Mouse (Mus musculus) midbrain, embryonic 10.5 days (tissue): Measurements from ENCODE around the gene Prkar1a. TPM values are rescaled to one million over a fixed set of nuclear protein-coding genes. Genes with fewer than 3 reads are reported as not detected.
"Not testable (repeated sequence)": the region's sequence is repeated elsewhere in the genome, so short reads cannot be mapped to it uniquely, and the experiment has no call there.

Source experiments
- DNase-seq: peaks from one replicate; pipeline ENCODE4 v3.0.0-alpha.2; 2017; ENCODE audit warnings: low spot score
- H3K27ac ChIP-seq: fragments of 300-500 bp; sonication (generic); replicated peaks from 2 replicates; pipeline ENCODE4 v1.5.1; 2016; ENCODE audit warnings: mild to moderate bottlenecking
- H3K27me3 ChIP-seq: fragments of 300-500 bp; sonication (generic); 2 replicates; pipeline ENCODE4 v1.6.1; 2016; ENCODE audit warnings: low read depth, mild to moderate bottlenecking; ENCODE audit not compliant: poor library complexity, severe bottlenecking
- H3K36me3 ChIP-seq: fragments of 300-500 bp; sonication (generic); 2 replicates; pipeline ENCODE4 v1.6.1; 2016; ENCODE audit warnings: mild to moderate bottlenecking, moderate library complexity
- H3K4me1 ChIP-seq: fragments of 300-500 bp; sonication (generic); 2 replicates; pipeline ENCODE4 v1.6.1; 2016
- H3K4me3 ChIP-seq: fragments of 300-500 bp; sonication (generic); 2 replicates; pipeline ENCODE4 v1.5.1; 2016; ENCODE audit warnings: mild to moderate bottlenecking, moderate library complexity
- H3K9me3 ChIP-seq: fragments of 300-500 bp; sonication (generic); replicated peaks from 2 replicates; pipeline ENCODE4 v1.6.1; 2016; ENCODE audit warnings: mild to moderate bottlenecking
- WGBS: fragments of 180-500 bp; shearing (Covaris S2); methylation state at CpG from one replicate; pipeline ENCODE4 v1.1.7; 2016; 5-methylcytosine and 5-hydroxymethylcytosine counted together
- polyA plus RNA-seq: library from polyadenylated mRNA; unstranded; fragments of >200 nt; fragmentation: Nextera tagmentation; extraction: Ambion mirVana; gene quantifications from 2 replicates; pipeline ENCODE4 v1.2.1, GENCODE M21; 2016

The Prkar1a gene
- polyA plus RNA-seq, 1 experiment from 2014 or later, result 309 TPM

- DNase-seq, result peak; percentile 93
These were observed 1.8 kb downstream of the Prkar1a start for GRCm38 (mm10) chr11:109650788-109651565.

DNA sequence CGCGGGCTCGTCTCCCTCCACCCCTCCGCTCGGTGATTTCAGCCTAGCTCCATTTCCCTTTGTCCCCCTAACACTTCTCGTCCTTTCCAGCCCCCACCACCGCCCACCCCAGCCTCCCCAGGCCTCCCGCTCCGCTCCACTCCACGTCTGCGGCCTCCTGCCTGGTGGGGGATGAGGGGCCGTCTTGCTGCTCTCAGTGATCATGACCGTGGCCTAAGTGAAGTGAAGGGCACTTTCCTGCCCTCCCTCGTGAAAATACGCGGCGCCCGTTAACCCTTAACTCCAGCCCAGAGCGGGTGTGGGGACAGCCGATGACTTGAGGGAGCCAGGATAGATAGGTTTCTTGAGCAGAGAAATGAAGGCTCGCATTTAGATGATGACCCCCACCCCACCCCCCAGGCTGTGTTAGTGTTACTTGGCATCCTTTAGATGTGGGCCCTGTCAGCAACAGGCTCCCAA lies 2.4 kb downstream of the Prkar1a start:
- 0% methylated on average over 21 of the region's 21 CpGs for WGBS
- Histone ChIP-seq H3K4me1 (peaks cover 42% of the 10 kb centered on the region), H3K4me3 (peak overlapping the region; percentile 97), H3K27me3 (0 out of 2 replicates have a peak, but pooled peaks cover 9% of the 10 kb centered on the region), H3K36me3 (peaks cover 36% of the 10 kb centered on the region), H3K9me3 (no peaks in the 10 kb centered on the region), H3K27ac (peak overlapping the region; percentile 99)
- DNase-seq, result peak; percentile 55

More at GRCm38 (mm10) chr11:109650788-109651565, 1.8 kb downstream of the Prkar1a start:
- Histone ChIP-seq H3K4me1 (peaks cover 42% of the 10 kb centered on the region), H3K36me3 (peaks cover 29% of the 10 kb centered on the region), H3K27me3 (0 out of 2 replicates have a peak, but pooled peaks cover 9% of the 10 kb centered on the region), H3K27ac (peak overlapping the region; percentile 99), H3K4me3 (peak overlapping the region; percentile 97), H3K9me3 (no peaks in the 10 kb centered on the region)
- WGBS, result under 1% methylated on average over 76 of the region's 90 CpGs

GRCm38 (mm10) chr11:109652505-109652904 lies 3.3 kb downstream of the Prkar1a start:
- no peak for DNase-seq
- Histone ChIP-seq H3K36me3 (peaks cover 45% of the 10 kb centered on the region), H3K27ac (no peak overlapping the region; the same call in 1 of the 2 replicates), H3K4me3 (peak overlapping the region; percentile 97), H3K4me1 (peaks cover 42% of the 10 kb centered on the region), H3K27me3 (0 out of 2 replicates have a peak, but pooled peaks cover 9% of the 10 kb centered on the region), H3K9me3 (no peaks in the 10 kb centered on the region)
- WGBS, result 73% methylated on average over 6 of the region's 6 CpGs

DNA sequence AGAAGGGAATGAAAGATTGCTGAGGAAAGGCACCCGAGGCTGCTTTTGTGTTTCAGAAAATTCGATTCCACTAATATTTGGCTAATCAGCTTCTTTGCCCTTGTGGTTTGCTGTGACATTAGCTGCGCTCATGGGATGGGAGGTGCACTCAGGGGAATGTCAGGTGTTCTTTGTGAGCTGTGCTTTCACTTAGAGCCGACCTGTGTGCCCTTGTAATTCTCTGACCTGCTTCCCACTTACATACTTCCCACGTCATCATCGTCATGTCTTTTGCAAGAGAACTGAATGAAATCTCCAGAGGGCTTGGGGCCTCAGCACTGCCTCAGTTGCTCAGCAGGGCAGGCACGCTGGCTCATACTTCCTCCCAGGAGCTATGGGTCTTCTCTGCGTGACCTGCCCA lies 4.0 kb downstream of the Prkar1a start:
- Histone ChIP-seq H3K4me3 (peak overlapping the region; percentile 97; the same call in 1 of the 2 replicates), H3K9me3 (no peaks in the 10 kb centered on the region), H3K4me1 (peaks cover 42% of the 10 kb centered on the region), H3K27me3 (0 out of 2 replicates have a peak, but pooled peaks cover 9% of the 10 kb centered on the region), H3K36me3 (peaks cover 49% of the 10 kb centered on the region), H3K27ac (no peak overlapping the region; the same call in 1 of the 2 replicates)
- WGBS, result 86% methylated on average over 8 of the region's 8 CpGs
- DNase-seq, result no peak

DNA sequence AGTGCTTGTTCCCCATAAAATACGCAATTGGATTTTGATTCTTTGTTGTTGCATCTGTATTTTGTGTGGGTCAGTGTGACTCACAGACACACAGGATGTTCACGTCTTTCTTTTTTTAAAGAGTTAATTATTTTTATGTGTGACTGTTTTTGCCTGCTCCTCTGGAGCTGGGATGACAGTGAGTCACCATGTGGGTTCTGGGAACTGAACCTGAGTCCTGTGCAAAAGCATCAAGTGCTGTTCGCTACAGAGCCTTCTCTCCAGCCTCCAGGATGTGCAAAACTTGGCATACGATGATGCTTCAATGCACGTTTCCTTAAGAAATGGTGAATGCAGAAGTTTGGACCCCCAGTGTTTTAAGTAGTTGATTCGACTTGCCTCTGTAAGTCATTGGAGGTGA lies 5.4 kb downstream of the Prkar1a start:
- Histone ChIP-seq H3K27me3 (no peaks in the 10 kb centered on the region), H3K4me1 (peaks cover 31% of the 10 kb centered on the region), H3K27ac (no peak overlapping the region), H3K9me3 (no peaks in the 10 kb centered on the region), H3K4me3 (no peak overlapping the region), H3K36me3 (peaks cover 62% of the 10 kb centered on the region)
- WGBS, result 92% methylated on average over 6 of the region's 6 CpGs
- DNase-seq, result no peak

- no peak for DNase-seq
- peaks cover 23% of the 10 kb centered on the region for H3K4me1 ChIP-seq
- no peaks in the 10 kb centered on the region for H3K27me3 ChIP-seq
- 93% methylated on average over 7 of the region's 7 CpGs for WGBS
- H3K36me3 ChIP-seq, result peaks cover 78% of the 10 kb centered on the region
- no peaks in the 10 kb centered on the region for H3K9me3 ChIP-seq
- H3K4me3 ChIP-seq, result no peak overlapping the region
- no peak overlapping the region for H3K27ac ChIP-seq
These were observed 7.0 kb downstream of the Prkar1a start for GRCm38 (mm10) chr11:109656232-109656631.

- not testable (repeated sequence) for H3K4me3 ChIP-seq, H3K27ac ChIP-seq, H3K4me1 ChIP-seq, H3K27me3 ChIP-seq, DNase-seq, H3K9me3 ChIP-seq
- peaks cover 96% of the 10 kb centered on the region for H3K36me3 ChIP-seq
- WGBS, result 95% methylated on average over 8 of the region's 8 CpGs
These were observed 11.3 kb downstream of the Prkar1a start for GRCm38 (mm10) chr11:109660526-109660925.

GRCm38 (mm10) chr11:109664293-109664692 lies 15.1 kb downstream of the Prkar1a start:
- WGBS, result 93% methylated on average over 13 of the region's 13 CpGs
- H3K36me3 ChIP-seq, result peaks cover 99% of the 10 kb centered on the region
- DNase-seq, result no peak
- H3K9me3 ChIP-seq, result no peaks in the 10 kb centered on the region
- H3K4me3 ChIP-seq, result no peak overlapping the region
- no peaks in the 10 kb centered on the region for H3K27me3 ChIP-seq
- H3K27ac ChIP-seq, result no peak overlapping the region
- no peaks in the 10 kb centered on the region for H3K4me1 ChIP-seq

GRCm38 (mm10) chr11:109665424-109665823 lies 16.2 kb downstream of the Prkar1a start:
- peaks cover 99% of the 10 kb centered on the region for H3K36me3 ChIP-seq
- no peaks in the 10 kb centered on the region for H3K4me1 ChIP-seq
- no peak for DNase-seq
- no peaks in the 10 kb centered on the region for H3K9me3 ChIP-seq
- no peak overlapping the region for H3K4me3 ChIP-seq
- H3K27me3 ChIP-seq, result no peaks in the 10 kb centered on the region
- WGBS, result 86% methylated on average over 6 of the region's 6 CpGs
- H3K27ac ChIP-seq, result no peak overlapping the region

- 96% methylated on average over 13 of the region's 13 CpGs for WGBS
- H3K4me3 ChIP-seq, result no peak overlapping the region
- no peak overlapping the region for H3K27ac ChIP-seq
- no peaks in the 10 kb centered on the region for H3K27me3 ChIP-seq
- H3K4me1 ChIP-seq, result no peaks in the 10 kb centered on the region
- H3K36me3 ChIP-seq, result peaks cover 94% of the 10 kb centered on the region
- DNase-seq, result no peak
- no peaks in the 10 kb centered on the region for H3K9me3 ChIP-seq
These were observed 17.2 kb downstream of the Prkar1a start for GRCm38 (mm10) chr11:109666411-109666810.

GRCm38 (mm10) chr11:109667371-109667770 lies 18.2 kb downstream of the Prkar1a start:
- H3K36me3 ChIP-seq, result peaks cover 84% of the 10 kb centered on the region

DNA sequence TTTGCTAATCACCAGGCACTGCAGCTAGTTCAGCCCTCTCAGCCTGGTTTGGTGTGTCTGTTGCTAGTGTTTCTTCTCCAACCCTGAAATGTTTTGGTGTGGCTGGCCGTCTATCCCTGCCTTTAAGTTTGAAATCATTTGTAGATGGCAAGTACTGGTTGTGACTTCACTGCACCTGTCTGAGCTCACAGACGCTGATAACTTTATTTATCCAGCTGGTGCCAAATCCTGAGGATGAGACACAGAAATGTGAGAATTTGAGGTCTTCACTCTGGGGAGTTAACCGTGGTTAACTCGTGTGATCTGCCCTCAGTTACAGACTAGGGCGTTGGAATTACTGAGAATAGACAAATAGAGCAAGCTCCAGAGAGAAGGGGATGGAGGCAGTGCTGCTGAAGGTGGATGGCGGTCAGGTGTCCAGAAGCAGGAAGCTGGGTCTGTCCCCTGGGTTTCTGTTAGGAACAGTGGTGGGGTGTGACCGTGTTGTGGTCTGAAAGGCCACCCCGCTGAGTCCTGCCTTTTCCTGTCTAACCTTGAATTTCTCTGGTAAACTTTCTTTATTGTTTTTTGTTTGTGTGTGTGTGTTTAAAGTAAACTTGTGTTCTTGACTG lies 19.0 kb downstream of the Prkar1a start:
- DNase-seq, result no peak
- H3K9me3 ChIP-seq, result no peaks in the 10 kb centered on the region
- H3K27me3 ChIP-seq, result peaks cover 6% of the 10 kb centered on the region; the same call in 1 of the 2 replicates
- H3K4me1 ChIP-seq, result no peaks in the 10 kb centered on the region
- no peak overlapping the region for H3K4me3 ChIP-seq
- no peak overlapping the region for H3K27ac ChIP-seq
- WGBS, result 88% methylated on average over 8 of the region's 8 CpGs
- peaks cover 76% of the 10 kb centered on the region for H3K36me3 ChIP-seq

More at GRCm38 (mm10) chr11:109667371-109667770, 18.2 kb downstream of the Prkar1a start:
- Histone ChIP-seq H3K9me3 (no peaks in the 10 kb centered on the region), H3K4me1 (no peaks in the 10 kb centered on the region), H3K27ac (no peak overlapping the region), H3K27me3 (no peaks in the 10 kb centered on the region), H3K4me3 (no peak overlapping the region)
- 94% methylated on average over 19 of the region's 19 CpGs for WGBS
- no peak for DNase-seq
